Mouse (Mus musculus): ENCODE results near the gene Ankdd1a.

Gene Ankdd1a

GRCm38 (mm10) chr9:65519807-65520504, at the start of gene Ankdd1a:
Gene Ankdd1a, minus strand, starts transcription at chr9:65520193.
- DNase-seq (ENCODE audit: low spot score) = peak; percentile 59

DNA sequence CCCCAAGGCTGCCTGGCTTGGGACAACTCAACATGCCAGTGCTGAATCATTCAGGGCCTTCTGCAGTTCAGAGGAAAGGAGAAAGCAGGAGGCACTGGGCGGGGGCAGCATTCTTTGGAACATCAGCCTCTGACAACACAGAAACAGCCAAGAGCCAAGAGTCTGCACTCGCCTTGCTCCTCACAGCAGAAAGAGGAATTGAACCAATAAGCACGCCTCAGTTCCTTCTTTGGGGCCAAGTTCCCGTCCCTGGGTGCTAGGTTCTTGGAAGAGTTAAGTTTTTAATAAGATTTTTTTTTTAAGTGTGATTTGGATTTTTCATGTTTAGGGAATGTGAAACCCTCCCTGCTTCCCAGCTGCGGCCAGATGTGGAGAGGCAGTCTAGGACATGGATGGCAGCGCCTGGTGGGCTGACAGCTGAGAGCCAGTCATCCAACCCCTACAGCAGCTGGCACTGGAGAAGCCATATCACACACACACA, 49.5 kb upstream of the Ankdd1a start:
- no peak for DNase-seq (ENCODE audit: low spot score)

DNA sequence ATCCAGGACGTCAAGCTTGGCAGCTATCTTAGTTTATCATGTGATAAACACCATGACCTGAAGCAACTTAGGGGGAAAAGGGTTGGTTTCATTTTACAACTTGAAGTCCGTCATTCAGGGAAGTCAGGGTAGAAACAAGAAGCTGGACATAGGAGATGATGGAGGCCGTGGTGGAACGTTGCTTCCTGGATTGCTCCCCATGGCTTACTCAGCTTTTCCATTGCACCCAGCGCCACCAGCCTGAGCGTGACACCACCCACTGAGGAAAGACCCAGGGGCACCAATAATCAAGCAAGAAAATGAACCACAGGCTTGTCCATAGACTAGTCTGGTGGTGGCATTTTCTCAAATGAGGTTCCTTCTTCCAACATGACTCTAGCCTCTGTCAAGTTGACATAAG, 48.8 kb upstream of the Ankdd1a start:
- DNase-seq (ENCODE audit: low spot score) = no peak

GRCm38 (mm10) chr9:65564698-65565097, 44.7 kb upstream of the Ankdd1a start:
- no peak for DNase-seq (ENCODE audit: low spot score)

DNA sequence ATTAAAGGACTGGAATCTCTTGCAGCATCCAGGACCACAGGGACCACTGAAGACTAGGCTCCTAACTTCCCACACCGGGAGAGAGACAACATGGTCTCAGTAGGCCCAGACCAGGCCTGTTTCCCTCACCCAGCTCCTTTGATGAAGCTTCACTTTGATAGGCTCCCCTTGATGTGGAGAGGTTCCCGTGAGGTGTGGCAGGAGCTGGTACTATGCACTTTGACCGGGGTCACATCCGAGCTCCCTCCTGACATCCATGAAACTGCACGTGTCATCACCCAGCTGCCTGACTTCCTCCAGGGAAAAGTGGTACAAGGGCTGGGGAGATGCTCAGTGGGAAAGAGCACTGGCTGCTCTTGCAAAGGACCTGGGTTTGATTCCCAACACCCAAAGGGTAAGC, 43.1 kb upstream of the Ankdd1a start:
- DNase-seq (ENCODE audit: low spot score) = no peak

GRCm38 (mm10) chr9:65562081-65562506, 42.1 kb upstream of the Ankdd1a start:
- peak; percentile 77 for DNase-seq (ENCODE audit: low spot score)

DNA sequence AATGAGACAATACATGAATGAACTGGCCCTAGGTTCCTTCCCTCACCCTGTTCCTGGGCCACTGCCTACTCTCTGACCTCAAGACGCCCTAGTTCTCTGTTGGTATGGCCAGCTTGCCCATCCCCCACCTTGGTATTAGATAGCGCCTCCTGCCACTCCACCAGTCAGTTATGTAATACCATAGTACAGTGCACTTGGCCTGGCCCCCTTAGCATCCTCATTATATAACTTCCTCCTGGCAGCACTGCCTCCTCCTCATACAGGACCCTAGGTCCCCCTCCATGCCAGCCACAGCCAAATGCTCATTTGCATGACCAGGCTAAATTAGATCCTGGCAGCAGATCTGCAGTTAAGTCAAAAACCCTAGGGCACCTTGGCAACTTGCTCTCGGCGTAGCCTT, 41.0 kb upstream of the Ankdd1a start:
- DNase-seq (ENCODE audit: low spot score) = peak; percentile 25

- DNase-seq (ENCODE audit: low spot score) = no peak
These were observed 38.8 kb upstream of the Ankdd1a start for GRCm38 (mm10) chr9:65558806-65559205.

DNA sequence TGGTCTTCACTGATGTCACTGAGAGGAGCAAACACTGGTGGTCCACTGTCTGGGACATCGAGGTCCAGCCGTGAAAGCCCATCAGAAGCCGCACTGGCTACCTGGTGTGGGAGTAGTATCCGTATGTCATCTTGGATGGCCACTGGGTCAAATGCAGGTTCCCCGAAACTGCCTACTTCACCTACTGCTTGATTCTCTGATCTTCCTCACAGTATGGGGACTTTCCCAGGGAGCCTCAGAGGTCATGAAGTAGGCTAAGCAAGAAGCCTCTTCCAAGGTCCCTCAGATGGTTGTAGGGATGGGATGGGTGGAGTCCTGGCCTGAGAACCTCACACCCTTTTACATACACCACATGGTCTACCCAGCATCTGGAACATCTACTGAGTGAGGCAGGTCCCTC, 37.0 kb upstream of the Ankdd1a start:
- DNase-seq (ENCODE audit: low spot score) = no peak

- no peak for DNase-seq (ENCODE audit: low spot score)
These were observed 36.4 kb upstream of the Ankdd1a start for GRCm38 (mm10) chr9:65556349-65556748.

DNA sequence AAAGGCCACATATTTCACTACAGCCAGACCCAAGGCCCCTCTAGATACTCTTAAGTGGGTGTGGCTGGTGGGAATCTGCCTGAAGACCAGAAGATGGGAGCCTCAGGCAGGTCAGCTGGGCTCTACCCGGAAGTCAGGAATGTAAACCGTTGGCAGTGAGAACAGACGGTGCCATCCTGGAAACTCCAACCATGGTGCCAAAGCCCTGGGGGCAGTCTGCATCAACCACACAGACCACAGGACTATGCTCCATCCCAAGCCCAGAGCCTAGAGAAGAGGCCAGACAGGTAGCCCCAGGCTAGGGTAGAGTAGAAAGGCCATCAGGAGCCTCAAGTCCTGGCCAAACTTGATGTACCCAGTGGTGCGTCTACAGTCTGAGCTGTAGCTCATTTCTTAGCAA, 35.6 kb upstream of the Ankdd1a start:
- no peak for DNase-seq (ENCODE audit: low spot score)

DNA sequence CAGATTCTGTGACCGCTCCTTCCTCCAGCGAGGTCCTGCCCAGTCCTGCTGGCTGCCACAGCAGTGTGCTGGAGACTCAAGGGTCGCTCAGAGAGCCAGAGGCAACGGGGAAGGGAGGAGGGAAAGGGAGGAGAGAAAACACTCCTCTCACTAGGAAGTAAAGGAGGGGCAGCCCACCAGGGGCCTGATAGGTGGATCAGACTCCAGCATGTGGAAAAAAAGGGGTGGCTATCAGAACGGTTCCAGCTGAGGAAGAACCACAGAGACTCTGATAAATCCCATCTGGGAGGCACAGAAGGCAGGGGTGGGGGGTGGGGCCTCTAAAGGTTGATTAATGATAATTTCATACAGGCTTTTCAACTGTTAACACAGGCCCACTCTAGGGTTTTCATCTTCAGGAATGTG, 35.0 kb upstream of the Ankdd1a start:
- no peak for DNase-seq (ENCODE audit: low spot score)

DNA sequence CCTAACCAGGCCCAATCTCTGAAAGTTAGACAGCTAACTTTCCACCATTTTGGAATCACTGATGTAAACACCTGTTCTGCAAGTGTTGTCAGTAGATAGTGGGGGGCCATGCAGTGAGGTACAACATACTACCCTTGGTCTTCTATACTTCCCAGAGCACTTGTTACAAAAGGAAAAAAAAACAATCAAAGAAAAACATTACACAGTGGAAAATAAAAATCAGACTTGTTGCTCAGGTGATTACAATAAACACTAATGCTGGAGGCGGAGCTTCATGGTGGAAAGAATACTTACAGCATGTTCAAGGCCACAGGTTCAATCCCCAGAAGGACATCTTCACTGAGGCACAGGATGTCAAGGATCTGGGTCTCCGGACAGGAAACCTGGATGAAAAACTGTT, 32.7 kb upstream of the Ankdd1a start:
- DNase-seq (ENCODE audit: low spot score) = no peak

DNA sequence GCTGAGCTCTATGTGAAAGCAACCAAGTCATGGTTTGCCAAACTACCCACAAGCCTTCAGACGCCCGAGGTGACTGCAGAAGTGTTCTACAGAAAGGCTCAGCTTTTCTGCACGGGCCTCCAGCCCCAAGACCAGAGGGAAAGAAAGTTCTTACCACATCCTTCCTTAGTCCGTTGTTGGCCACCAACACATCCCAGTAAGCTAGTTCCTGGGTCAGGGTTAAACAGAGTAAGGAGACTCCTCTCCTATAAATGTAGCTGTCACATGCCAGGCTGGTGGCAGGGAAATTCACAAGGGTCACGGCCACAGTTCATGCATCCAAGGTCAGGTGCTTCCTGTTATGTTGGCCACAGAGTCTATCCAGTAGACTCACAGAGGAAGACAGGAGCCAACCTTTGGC, 32.1 kb upstream of the Ankdd1a start:
- DNase-seq (ENCODE audit: low spot score) = no peak

GRCm38 (mm10) chr9:65551035-65551434, 31.0 kb upstream of the Ankdd1a start:
- DNase-seq (ENCODE audit: low spot score) = no peak

GRCm38 (mm10) chr9:65550079-65550831, 30.3 kb upstream of the Ankdd1a start:
- no peak for DNase-seq (ENCODE audit: low spot score)

DNA sequence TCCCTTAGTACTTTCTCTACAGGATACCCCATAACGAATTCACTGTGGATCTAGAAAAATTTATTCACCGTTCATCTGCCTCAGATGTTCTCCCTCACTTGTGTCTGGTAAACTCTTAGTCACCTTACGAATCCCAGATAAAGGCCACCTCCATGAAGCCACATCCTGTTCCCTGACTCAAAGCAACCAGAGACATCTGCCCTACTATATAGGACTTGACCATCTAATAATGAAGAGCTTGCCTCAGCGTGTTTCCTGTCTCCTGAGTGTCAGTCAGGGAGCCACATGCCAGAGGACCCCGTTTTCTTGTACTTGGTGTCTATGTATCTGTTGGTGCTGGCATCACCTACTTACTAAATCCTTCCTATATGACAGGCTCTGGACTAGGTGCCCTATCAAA, 29.6 kb upstream of the Ankdd1a start:
- DNase-seq (ENCODE audit: low spot score) = no peak

DNA sequence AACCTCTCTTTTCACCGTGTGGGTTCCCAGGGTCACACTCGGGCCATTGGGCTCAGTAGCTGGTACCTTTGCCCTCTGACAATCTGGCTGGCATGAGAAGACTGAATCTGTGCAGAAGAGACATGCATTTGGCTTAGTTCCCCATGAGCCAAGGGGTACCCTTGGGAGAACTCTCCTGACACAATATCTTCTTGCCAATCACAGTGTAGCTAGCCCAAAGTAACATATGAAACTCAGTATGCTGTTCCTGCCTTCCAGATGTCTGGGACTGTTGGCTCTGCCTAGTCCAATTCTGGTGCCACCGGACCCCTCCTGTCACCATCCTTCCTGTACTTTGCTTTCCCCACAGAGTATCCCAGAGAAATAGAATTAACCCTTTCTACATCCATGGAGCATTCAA, 29.1 kb upstream of the Ankdd1a start:
- DNase-seq (ENCODE audit: low spot score) = no peak

DNA sequence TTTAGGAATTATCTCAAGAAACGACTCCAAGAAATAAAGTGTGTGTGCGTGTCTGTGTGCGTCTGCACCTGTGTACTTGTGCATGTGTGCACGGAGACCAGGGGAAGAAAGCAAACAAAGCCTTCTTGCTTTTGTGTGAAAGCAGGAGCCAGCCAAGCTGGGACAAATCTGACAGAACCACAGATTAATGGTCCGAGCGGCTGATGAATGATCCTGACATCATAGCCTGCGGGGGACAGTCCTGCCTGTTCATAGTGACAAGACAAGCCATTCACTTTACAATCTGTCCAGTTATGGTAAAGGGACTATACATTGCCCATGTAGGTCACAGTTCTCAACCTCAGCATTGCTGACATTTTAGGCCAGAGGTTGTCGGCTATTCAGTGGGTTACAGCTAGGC, 28.3 kb upstream of the Ankdd1a start:
- DNase-seq (ENCODE audit: low spot score) = no peak

GRCm38 (mm10) chr9:65547844-65548243, 27.9 kb upstream of the Ankdd1a start:
- DNase-seq (ENCODE audit: low spot score) = no peak

- DNase-seq (ENCODE audit: low spot score) = no peak
These were observed 27.1 kb upstream of the Ankdd1a start for GRCm38 (mm10) chr9:65547111-65547510.

- no peak for DNase-seq (ENCODE audit: low spot score)
These were observed 26.4 kb upstream of the Ankdd1a start for GRCm38 (mm10) chr9:65546413-65546695.

- no peak for DNase-seq (ENCODE audit: low spot score)
These were observed 25.8 kb upstream of the Ankdd1a start for GRCm38 (mm10) chr9:65545635-65546412.

Measured in retina, embryonic 14.5 days (tissue).